ENCODE assay signal across 15 mouse cellular contexts in genomic region chr3:89424416-89425140, GRCm38 (mm10). TPM values are rescaled to one million over a fixed set of nuclear protein-coding genes. Genes with fewer than 3 reads are reported as not detected.
DNase-seq lines count a peak whose midpoint lies in the region; ATAC-seq lines count a peak whose summit lies in the region.
"Had no signal": no experiment of that assay in that cellular context is flagged by ENCODE, and none has a peak within 500 bp of the region (broad histone marks: within the 10 kb centered on the region; RNA-seq: fewer than 3 reads in every experiment).

No protein-coding gene starts in this region.

- peaks cover 17% of the 10 kb centered on the region for H3K36me3 ChIP-seq in neural tube, embryonic 13.5 days
- peaks cover 65% of the 10 kb centered on the region for H3K36me3 ChIP-seq in liver, embryonic 12.5 days

- H3K4me3 ChIP-seq in neural tube, embryonic 13.5 days, result no peak overlapping the region
- H3K4me3 ChIP-seq in liver, embryonic 12.5 days, result peak overlapping the region; percentile 42; the same call in 1 of the 2 replicates
- H3K4me3 ChIP-seq: heart, embryonic 10.5 days; limb, embryonic 13.5 days; midbrain, embryonic 12.5 days had no signal

- peaks cover 38% of the 10 kb centered on the region for H3K4me1 ChIP-seq in neural tube, embryonic 13.5 days (replicated peaks)
- peaks cover 79% of the 10 kb centered on the region for H3K4me1 ChIP-seq in liver, embryonic 12.5 days

- H3K9ac ChIP-seq in neural tube, embryonic 13.5 days, result no peak overlapping the region
- peak overlapping the region; percentile 37; the same call in 1 of the 2 replicates for H3K9ac ChIP-seq in liver, embryonic 12.5 days
- H3K9ac ChIP-seq: limb, embryonic 13.5 days; midbrain, embryonic 12.5 days had no signal

- ATAC-seq in neural tube, embryonic 13.5 days (ENCODE audit: low read depth), result no peak
- ATAC-seq in liver, embryonic 12.5 days, result peak; percentile 52
- ATAC-seq: forebrain, embryonic 16.5 days had no signal

- WGBS in neural tube, embryonic 13.5 days, result 91% methylated on average over 5 of the region's 5 CpGs
- WGBS in liver, embryonic 12.5 days (ENCODE audit: insufficient replicate concordance), result 57% methylated on average over 5 of the region's 5 CpGs

- DNase-seq in heart, adult 11 months, result peak; percentile 90
- no peak for DNase-seq in heart, adult 9 months (ENCODE audit: low spot score in 2 of 2)
- no peak for DNase-seq in neural tube, embryonic 10.5 days (ENCODE audit: extremely low spot score, low spot score)
- peak; percentile 84 for DNase-seq in yolk sac, embryonic 10.5 days (ENCODE audit: low spot score)
- no peak for DNase-seq in embryo, embryonic 11 days
- no peak for DNase-seq in layer of hippocampus, postnatal 25 days (ENCODE audit: extremely low spot score in 1 of 2, low spot score in 1 of 2)
- DNase-seq: adrenal gland, postnatal 10 days; cerebellum, adult 8-10 months; lung, postnatal 14 days had no signal

- no peaks in the 10 kb centered on the region for H3K9me3 ChIP-seq in neural tube, embryonic 13.5 days
- no peaks in the 10 kb centered on the region for H3K9me3 ChIP-seq in liver, embryonic 12.5 days (replicated peaks)
- H3K9me3 ChIP-seq: heart, embryonic 10.5 days; limb, embryonic 13.5 days; midbrain, embryonic 12.5 days had no signal

- peak overlapping the region; percentile 89; the same call in 1 of the 2 replicates for H3K4me2 ChIP-seq in neural tube, embryonic 13.5 days
- H3K4me2 ChIP-seq in liver, embryonic 12.5 days, result peak overlapping the region; percentile 97
- H3K4me2 ChIP-seq: limb, embryonic 13.5 days; midbrain, embryonic 12.5 days had no signal

- no peaks in the 10 kb centered on the region for H3K27me3 ChIP-seq in neural tube, embryonic 13.5 days
- no peaks in the 10 kb centered on the region for H3K27me3 ChIP-seq in liver, embryonic 12.5 days (replicated peaks)
- H3K27me3 ChIP-seq: limb, embryonic 13.5 days; midbrain, embryonic 12.5 days had no signal

- H3K27ac ChIP-seq in neural tube, embryonic 13.5 days (replicated peaks), result no peak overlapping the region
- H3K27ac ChIP-seq in liver, embryonic 12.5 days, result peak overlapping the region; percentile 89
- H3K27ac ChIP-seq: limb, embryonic 13.5 days; midbrain, embryonic 12.5 days had no signal

RNA-seq across cellular contexts. Expression of gene Pygo2, which starts 5.4 kb away (rescaled TPM):
- 40.4 and 47.7 TPM in 2 replicates for polyA plus RNA-seq in neural tube, embryonic 13.5 days (2015; fragmentation: Nextera tagmentation; extraction: Ambion mirVana)
- 22.7 and 23.1 TPM in 2 replicates for polyA plus RNA-seq in liver, embryonic 12.5 days (2016; fragmentation: Nextera tagmentation; extraction: Ambion mirVana)
- total RNA-seq in layer of hippocampus, postnatal 25 days (2021), result 10 to 100 TPM; 55.4 to 59.7 TPM

RNA-seq across cellular contexts. Expression of gene Shc1, which starts 6.3 kb away (rescaled TPM):
- 41.8 and 45.1 TPM in 2 replicates for polyA plus RNA-seq in neural tube, embryonic 13.5 days (2015; fragmentation: Nextera tagmentation; extraction: Ambion mirVana)
- polyA plus RNA-seq in liver, embryonic 12.5 days (2016; fragmentation: Nextera tagmentation; extraction: Ambion mirVana), result 56.8 and 63.3 TPM in 2 replicates
- 10 to 100 TPM; 11.9 to 13.5 TPM for total RNA-seq in layer of hippocampus, postnatal 25 days (2021)

RNA-seq across cellular contexts. Expression of gene Cks1b, which starts 6.4 kb away (rescaled TPM):
- polyA plus RNA-seq in neural tube, embryonic 13.5 days (2015; fragmentation: Nextera tagmentation; extraction: Ambion mirVana), result 110 and 144 TPM in 2 replicates
- polyA plus RNA-seq in liver, embryonic 12.5 days (2016; fragmentation: Nextera tagmentation; extraction: Ambion mirVana), result 310 and 316 TPM in 2 replicates
- total RNA-seq in layer of hippocampus, postnatal 25 days (2021), result 1 to 10 TPM; 2.4 to 3.0 TPM

RNA-seq across cellular contexts. Expression of gene Pbxip1, which starts 11.9 kb away (rescaled TPM):
- polyA plus RNA-seq in neural tube, embryonic 13.5 days (2015; fragmentation: Nextera tagmentation; extraction: Ambion mirVana), result 15.6 and 17.0 TPM in 2 replicates
- polyA plus RNA-seq in liver, embryonic 12.5 days (2016; fragmentation: Nextera tagmentation; extraction: Ambion mirVana), result 8.3 and 9.2 TPM in 2 replicates
- total RNA-seq in layer of hippocampus, postnatal 25 days (2021), result 10 to 100 TPM; 40.0 to 46.4 TPM

RNA-seq across cellular contexts. Expression of gene Flad1, which starts 12.9 kb away (rescaled TPM):
- polyA plus RNA-seq in neural tube, embryonic 13.5 days (2015; fragmentation: Nextera tagmentation; extraction: Ambion mirVana), result 30.7 and 33.2 TPM in 2 replicates
- polyA plus RNA-seq in liver, embryonic 12.5 days (2016; fragmentation: Nextera tagmentation; extraction: Ambion mirVana), result 21.6 and 22.9 TPM in 2 replicates
- total RNA-seq in layer of hippocampus, postnatal 25 days (2021), result 10 to 100 TPM; 32.4 to 33.3 TPM

Comparison
In these comparisons a context has a peak if more than half of its experiments do, and no peak if none do; other contexts are left out.
1. DNase-seq: peak in heart, adult 11 months (single experiment) and yolk sac, embryonic 10.5 days (single experiment); none in heart, adult 9 months (0 of 2), neural tube, embryonic 10.5 days (single experiment), embryo, embryonic 11 days (single experiment) and layer of hippocampus, postnatal 25 days (0 of 2).